Mouse (Mus musculus) heart, embryonic 14.5 days (tissue): ENCODE results near the gene Repin1. TPM values are rescaled to one million over a fixed set of nuclear protein-coding genes. Genes with fewer than 3 reads are reported as not detected.

Experiments
- ATAC-seq: fragments of 200-750 bp; cut with Nextera tagmentation; 2 replicates; pipeline ENCODE4 v1.8.0; 2017; ENCODE audit warnings: low read depth, moderate TSS enrichment; ENCODE audit not compliant: insufficient number of reproducible peaks, insufficient read depth, low FRiP score
- H3K27ac ChIP-seq, 2 experiments: fragments of 200-500 bp in 1 of 2; fragments of 300-500 bp in 1 of 2; sonication (generic) in 1 of 2; replicated peaks in 1 of 2; 2 replicates each; pipeline ENCODE4 v1.5.1; 2012 to 2014; ENCODE audit warnings: low read depth in 2 of 2, low read length in 2 of 2, control low read depth in 1 of 2, mild to moderate bottlenecking in 1 of 2, mixed read lengths in 1 of 2; ENCODE audit not compliant: control insufficient read depth in 1 of 2, insufficient read depth in 1 of 2
- H3K27me3 ChIP-seq: fragments of 300-500 bp; sonication (generic); 2 replicates; pipeline ENCODE4 v1.6.1; 2014; ENCODE audit warnings: mild to moderate bottlenecking, low read length, control low read depth; ENCODE audit not compliant: control insufficient read depth, insufficient read depth
- H3K36me3 ChIP-seq: fragments of 300-500 bp; sonication (generic); 2 replicates; pipeline ENCODE4 v1.6.1; 2014; ENCODE audit warnings: mild to moderate bottlenecking, control low read depth, low read length, mixed read lengths; ENCODE audit not compliant: control insufficient read depth, insufficient read depth
- H3K4me1 ChIP-seq, 2 experiments: fragments of 200-500 bp in 1 of 2; fragments of 300-500 bp in 1 of 2; sonication (generic) in 1 of 2; 2 replicates each; pipeline ENCODE4 v1.6.1; 2012 to 2014; ENCODE audit warnings: low read length in 2 of 2, control low read depth in 1 of 2, mixed read lengths in 1 of 2; ENCODE audit not compliant: control insufficient read depth in 2 of 2, insufficient read depth in 2 of 2
- H3K4me2 ChIP-seq: fragments of 300-500 bp; sonication (generic); 2 replicates; pipeline ENCODE4 v1.6.1; 2014; ENCODE audit warnings: mild to moderate bottlenecking, low read length
- H3K4me3 ChIP-seq, 2 experiments: fragments of 200-500 bp in 1 of 2; fragments of 300-500 bp in 1 of 2; sonication (generic) in 1 of 2; 2 replicates each; pipeline ENCODE4 v1.5.1; 2012 to 2014; ENCODE audit warnings: low read length in 2 of 2, mild to moderate bottlenecking in 2 of 2, control low read depth in 1 of 2, low read depth in 1 of 2, moderate library complexity in 1 of 2; ENCODE audit not compliant: control insufficient read depth in 1 of 2, insufficient read depth in 1 of 2
- H3K9ac ChIP-seq: fragments of 300-500 bp; sonication (generic); 2 replicates; pipeline ENCODE4 v1.6.1; 2014; ENCODE audit warnings: mild to moderate bottlenecking, low read length
- H3K9me3 ChIP-seq: fragments of 300-500 bp; sonication (generic); 2 replicates; pipeline ENCODE4 v1.6.1; 2016; ENCODE audit warnings: low read length, control low read depth; ENCODE audit not compliant: control insufficient read depth
- WGBS: fragments of 180-500 bp; shearing (Covaris S2); extraction: QIAGEN DNeasy Blood & Tissue Kit; methylation state at CpG from one replicate; pipeline ENCODE4 v1.1.7; 2014; 5-methylcytosine and 5-hydroxymethylcytosine counted together
- polyA plus RNA-seq: library from polyadenylated mRNA; unstranded; fragments of >200 nt; fragmentation: Nextera tagmentation; extraction: Ambion mirVana; gene quantifications from 2 replicates; pipeline ENCODE4 v1.2.1, GENCODE M21; 2014

The Repin1 gene
- polyA plus RNA-seq, 1 experiment from 2014 or later, result 25.4 TPM

GRCm38 (mm10) chr6:48636515-48636914 is 42.8 kb downstream of the Repin1 start:
- Histone ChIP-seq H3K4me3 (no peak overlapping the region), H3K9ac (0 out of 2 replicates have a peak overlapping the region, but pooled peaks have one; percentile 6), H3K36me3 (no peaks in the 10 kb centered on the region), H3K9me3 (no peaks in the 10 kb centered on the region), H3K27me3 (no peaks in the 10 kb centered on the region), H3K4me1 (peaks cover 9 to 11% of the 10 kb centered on the region in 2 experiments), H3K27ac (0 out of 4 replicates have a peak overlapping the region, but pooled peaks have one; percentile 12 to 14), H3K4me2 (peak overlapping the region; percentile 28)
- WGBS, result 19% methylated on average over 6 of the region's 6 CpGs
- ATAC-seq, result no peak

- no peaks in the 10 kb centered on the region for H3K36me3 ChIP-seq
- no peaks in the 10 kb centered on the region for H3K27me3 ChIP-seq
- no peak overlapping the region for H3K4me3 ChIP-seq
- H3K4me1 ChIP-seq, result peaks cover 9 to 11% of the 10 kb centered on the region in 2 experiments
- H3K27ac ChIP-seq, result no peak overlapping the region
- WGBS, result 62% methylated on average over 6 of the region's 6 CpGs
- no peak for ATAC-seq
- H3K9me3 ChIP-seq, result no peaks in the 10 kb centered on the region
- H3K9ac ChIP-seq, result no peak overlapping the region
- no peak overlapping the region for H3K4me2 ChIP-seq
These were observed 44.3 kb downstream of the Repin1 start for GRCm38 (mm10) chr6:48637811-48638500.

DNA sequence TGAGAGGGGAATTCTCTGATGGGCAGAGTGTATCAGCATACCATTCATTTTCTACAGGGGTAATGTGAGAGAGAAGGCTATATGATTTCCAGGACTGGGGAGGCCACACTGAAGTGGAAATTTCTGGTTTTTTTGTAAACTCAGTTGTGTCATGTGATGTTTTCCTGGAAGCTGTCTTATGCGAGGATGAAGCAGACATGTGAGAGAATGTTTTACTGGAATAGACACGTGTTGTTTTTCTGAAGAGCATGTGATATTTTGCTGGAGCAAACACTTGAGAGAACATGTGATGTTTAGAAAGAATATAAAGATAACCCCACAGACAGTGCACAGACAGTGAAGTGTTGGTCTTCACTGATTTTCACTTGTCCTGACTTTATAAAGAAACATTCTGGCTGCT is 44.9 kb downstream of the Repin1 start:
- ATAC-seq, result no peak
- 55% methylated on average over 2 of the region's 2 CpGs for WGBS
- no peaks in the 10 kb centered on the region for H3K27me3 ChIP-seq
- H3K27ac ChIP-seq, result no peak overlapping the region
- H3K4me3 ChIP-seq, result no peak overlapping the region
- H3K4me1 ChIP-seq, result peaks cover 9 to 11% of the 10 kb centered on the region in 2 experiments
- H3K9me3 ChIP-seq, result no peaks in the 10 kb centered on the region
- no peak overlapping the region for H3K4me2 ChIP-seq
- H3K9ac ChIP-seq, result no peak overlapping the region
- no peaks in the 10 kb centered on the region for H3K36me3 ChIP-seq

- Histone ChIP-seq H3K4me2 (no peak overlapping the region), H3K36me3 (no peaks in the 10 kb centered on the region), H3K27me3 (no peaks in the 10 kb centered on the region), H3K9me3 (no peaks in the 10 kb centered on the region), H3K4me1 (peaks cover 9 to 13% of the 10 kb centered on the region in 2 experiments), H3K9ac (no peak overlapping the region), H3K4me3 (no peak overlapping the region), H3K27ac (no peak overlapping the region)
- WGBS, result 63% methylated on average over 6 of the region's 6 CpGs
- no peak for ATAC-seq
These were observed 47.7 kb downstream of the Repin1 start for GRCm38 (mm10) chr6:48641391-48641790.

DNA sequence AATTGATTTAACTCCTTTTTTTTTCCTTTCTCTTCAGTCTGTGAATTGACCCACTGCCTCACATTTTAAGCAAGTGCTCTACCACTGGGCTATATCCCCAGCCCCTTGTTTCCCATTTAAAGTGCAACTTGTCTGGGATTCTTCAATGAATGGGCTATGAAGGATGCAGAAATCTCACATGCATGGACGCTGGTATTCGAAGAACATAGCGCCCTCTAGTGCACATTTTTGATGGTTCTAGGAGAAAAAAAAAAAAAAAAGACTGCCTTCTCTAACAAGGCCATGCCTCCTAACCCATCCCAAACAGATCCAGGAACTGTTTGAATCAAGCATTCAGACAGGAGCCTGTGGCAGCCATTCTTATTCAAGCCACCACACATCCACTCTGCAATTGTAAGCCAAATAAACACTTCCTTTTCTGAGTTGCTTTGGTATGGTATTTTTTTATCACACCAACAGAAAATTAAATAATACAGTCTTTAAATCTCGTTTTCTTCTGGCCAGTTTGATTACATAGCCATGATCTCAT is 49.1 kb downstream of the Repin1 start:
- WGBS, result 22% methylated on average over 4 of the region's 4 CpGs
- Histone ChIP-seq H3K4me2 (no peak overlapping the region), H3K27me3 (no peaks in the 10 kb centered on the region), H3K9me3 (no peaks in the 10 kb centered on the region), H3K9ac (no peak overlapping the region), H3K4me1 (0 out of 4 replicates have a peak, but pooled peaks cover under 1 to 2% of the 10 kb centered on the region in 2 experiments), H3K4me3 (no peak overlapping the region), H3K27ac (no peak overlapping the region), H3K36me3 (no peaks in the 10 kb centered on the region)
- no peak for ATAC-seq

- Histone ChIP-seq H3K27ac (no peak overlapping the region), H3K36me3 (no peaks in the 10 kb centered on the region), H3K4me3 (no peak overlapping the region), H3K4me1 (0 out of 4 replicates have a peak, but pooled peaks cover 0 to 2% of the 10 kb centered on the region in 2 experiments), H3K4me2 (no peak overlapping the region), H3K9me3 (no peaks in the 10 kb centered on the region), H3K9ac (no peak overlapping the region), H3K27me3 (no peaks in the 10 kb centered on the region)
- 8% methylated on average over 12 of the region's 12 CpGs for WGBS
- no peak; the same call in 1 of the 2 replicates for ATAC-seq
These were observed 52.1 kb downstream of the Repin1 start for GRCm38 (mm10) chr6:48645660-48646308.

DNA sequence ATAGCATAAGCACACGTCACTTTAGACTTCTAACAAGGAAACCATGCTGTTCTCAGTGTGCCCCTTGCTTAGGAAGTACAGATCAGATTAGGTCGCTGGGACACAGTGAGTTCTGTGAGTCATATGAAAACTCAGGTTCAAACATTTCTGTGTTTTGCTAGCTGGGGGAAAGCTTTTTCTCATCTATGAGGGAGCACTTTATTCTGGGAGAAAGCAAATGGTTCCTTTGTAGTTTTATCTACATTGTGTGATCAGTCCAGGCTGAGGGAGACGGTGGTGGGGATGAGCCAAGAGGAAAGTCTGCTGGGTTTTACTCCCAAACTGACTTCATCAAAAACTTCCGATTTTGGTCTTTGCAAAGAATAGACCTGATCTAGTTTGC is 52.6 kb downstream of the Repin1 start:
- H3K4me2 ChIP-seq, result no peak overlapping the region
- H3K4me1 ChIP-seq, result 0 out of 4 replicates have a peak, but pooled peaks cover 0 to 2% of the 10 kb centered on the region in 2 experiments
- WGBS, result 59% methylated on average over 4 of the region's 4 CpGs
- ATAC-seq, result no peak
- H3K9me3 ChIP-seq, result no peaks in the 10 kb centered on the region
- H3K27me3 ChIP-seq, result no peaks in the 10 kb centered on the region
- no peak overlapping the region for H3K4me3 ChIP-seq
- H3K9ac ChIP-seq, result no peak overlapping the region
- H3K36me3 ChIP-seq, result no peaks in the 10 kb centered on the region
- H3K27ac ChIP-seq, result no peak overlapping the region
